Mouse (Mus musculus) yolk sac, embryonic 10.5 days (tissue): ENCODE results near the gene Alg9.
"Not testable (repeated sequence)": the region's sequence is repeated elsewhere in the genome, so short reads cannot be mapped to it uniquely, and the experiment has no call there.

ENCODE experiments used
- DNase-seq: peaks from one replicate; pipeline ENCODE4 v3.0.0-alpha.2; 2017; ENCODE audit warnings: low spot score

Alg9 gene

DNA sequence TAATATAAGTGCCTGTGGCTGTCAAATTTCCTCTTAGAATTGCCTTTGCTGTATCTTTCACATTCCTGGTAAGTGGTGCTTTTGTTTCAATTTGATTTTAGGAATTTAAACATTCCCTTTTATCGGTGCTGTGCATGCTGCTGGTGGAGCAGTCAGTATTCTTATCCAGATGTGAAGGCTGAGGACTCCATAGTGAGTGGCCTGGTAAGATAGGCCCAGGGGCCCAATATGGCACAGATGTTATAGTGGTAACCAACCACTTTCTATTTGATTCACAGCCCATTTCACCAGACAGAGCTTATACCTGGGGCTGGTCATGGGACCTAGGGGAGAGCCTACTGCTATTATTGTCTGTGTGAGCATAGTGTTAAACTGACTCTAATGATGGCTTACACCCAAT, 41.7 kb downstream of the Alg9 start:
- no peak for DNase-seq

DNA sequence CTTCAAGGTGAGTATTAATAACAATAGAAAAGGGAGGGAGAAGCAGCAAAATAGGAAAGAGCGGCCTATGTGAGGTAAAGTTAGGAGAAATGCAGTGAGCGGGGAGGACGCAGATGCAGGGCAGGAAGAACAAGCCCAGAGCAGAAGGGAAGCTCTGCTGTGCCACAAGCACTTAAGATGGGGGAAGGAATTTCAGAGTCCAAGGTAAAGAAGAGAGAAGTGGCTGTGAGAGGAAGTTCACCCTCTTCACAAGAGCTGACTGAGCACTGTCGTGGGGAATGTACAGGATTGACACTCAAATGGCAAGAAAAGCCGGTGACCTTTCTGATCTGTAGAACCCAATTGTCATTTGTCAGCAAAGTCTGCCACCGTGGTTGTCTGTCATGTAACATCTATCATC, 43.2 kb downstream of the Alg9 start:
- no peak for DNase-seq

GRCm38 (mm10) chr9:50819716-50820115, 44.9 kb downstream of the Alg9 start:
- no peak for DNase-seq

GRCm38 (mm10) chr9:50821651-50822050, 46.8 kb downstream of the Alg9 start:
- DNase-seq = no peak

GRCm38 (mm10) chr9:50822216-50822615, 47.4 kb downstream of the Alg9 start:
- no peak for DNase-seq

GRCm38 (mm10) chr9:50823779-50824453, 49.1 kb downstream of the Alg9 start:
- DNase-seq = no peak

GRCm38 (mm10) chr9:50831514-50831913, 56.7 kb downstream of the Alg9 start:
- no peak for DNase-seq

- DNase-seq = no peak
Observed at GRCm38 (mm10) chr9:50832162-50832561, 57.3 kb downstream of the Alg9 start.

GRCm38 (mm10) chr9:50832582-50832981, 57.8 kb downstream of the Alg9 start:
- not testable (repeated sequence) for DNase-seq

- DNase-seq = no peak
Observed at GRCm38 (mm10) chr9:50833786-50834185, 59.0 kb downstream of the Alg9 start.

DNA sequence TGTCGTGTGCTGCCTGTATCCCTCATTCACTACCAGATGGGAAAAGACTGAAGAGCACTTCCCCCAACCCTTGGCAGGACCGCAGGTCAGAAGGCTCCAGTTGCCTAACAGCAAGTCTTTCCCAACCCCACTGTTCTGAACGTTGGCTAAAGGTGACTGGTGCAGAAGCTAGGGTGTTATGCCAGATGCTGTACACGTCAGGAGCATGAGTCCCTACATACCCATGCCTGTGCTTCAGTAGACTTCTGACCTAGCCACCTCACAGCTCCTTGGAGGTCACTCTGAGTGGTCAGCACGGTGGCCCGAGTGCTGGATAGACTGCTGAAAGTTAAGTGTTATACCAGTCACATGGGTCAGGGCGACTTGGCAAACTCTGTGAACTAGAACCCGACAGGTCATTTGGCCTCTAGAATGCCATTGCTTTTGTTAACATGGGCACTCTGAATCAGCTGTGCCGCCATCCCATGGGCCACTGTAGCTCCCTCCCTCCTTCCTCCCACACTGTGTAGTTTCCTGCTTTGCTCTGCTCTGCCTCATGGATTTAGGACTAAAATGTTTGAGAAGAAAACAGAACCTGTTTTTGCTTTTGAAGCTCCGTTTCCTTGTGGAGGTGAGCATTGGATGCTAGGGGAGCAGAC, 60.4 kb downstream of the Alg9 start:
- no peak for DNase-seq

- DNase-seq = no peak
Observed at GRCm38 (mm10) chr9:50836097-50836496, 61.3 kb downstream of the Alg9 start.

- no peak for DNase-seq
Observed at GRCm38 (mm10) chr9:50841079-50841789, 66.4 kb downstream of the Alg9 start.

DNA sequence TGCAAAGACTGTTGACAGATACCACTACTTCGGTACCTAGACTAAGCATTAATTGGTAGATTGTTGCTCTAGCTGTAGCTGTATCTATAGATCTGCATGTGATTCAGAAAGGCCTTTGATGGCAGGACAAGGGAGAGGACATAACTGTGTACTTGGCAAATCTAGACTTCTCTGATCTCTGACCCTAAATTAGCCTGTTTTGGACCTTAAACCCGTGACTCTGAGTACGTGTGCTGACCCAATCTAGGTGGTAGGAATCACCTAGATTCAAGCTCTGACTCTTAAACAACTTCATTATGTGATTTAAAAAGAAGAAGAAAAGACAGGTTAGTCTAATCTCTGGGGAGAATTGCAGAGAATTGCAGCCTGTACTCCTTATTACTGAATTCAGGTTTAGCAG, 70.3 kb downstream of the Alg9 start, which contains the start of gene Ppp2r1b:
Gene Ppp2r1b (plus strand): TSS at position 221 of the 400 bp plus-strand sequence.
- DNase-seq = no peak

- DNase-seq = no peak
Observed at GRCm38 (mm10) chr9:50845547-50845946, 70.7 kb downstream of the Alg9 start.

- DNase-seq = no peak
Observed at GRCm38 (mm10) chr9:50847133-50847532, 72.3 kb downstream of the Alg9 start.

DNA sequence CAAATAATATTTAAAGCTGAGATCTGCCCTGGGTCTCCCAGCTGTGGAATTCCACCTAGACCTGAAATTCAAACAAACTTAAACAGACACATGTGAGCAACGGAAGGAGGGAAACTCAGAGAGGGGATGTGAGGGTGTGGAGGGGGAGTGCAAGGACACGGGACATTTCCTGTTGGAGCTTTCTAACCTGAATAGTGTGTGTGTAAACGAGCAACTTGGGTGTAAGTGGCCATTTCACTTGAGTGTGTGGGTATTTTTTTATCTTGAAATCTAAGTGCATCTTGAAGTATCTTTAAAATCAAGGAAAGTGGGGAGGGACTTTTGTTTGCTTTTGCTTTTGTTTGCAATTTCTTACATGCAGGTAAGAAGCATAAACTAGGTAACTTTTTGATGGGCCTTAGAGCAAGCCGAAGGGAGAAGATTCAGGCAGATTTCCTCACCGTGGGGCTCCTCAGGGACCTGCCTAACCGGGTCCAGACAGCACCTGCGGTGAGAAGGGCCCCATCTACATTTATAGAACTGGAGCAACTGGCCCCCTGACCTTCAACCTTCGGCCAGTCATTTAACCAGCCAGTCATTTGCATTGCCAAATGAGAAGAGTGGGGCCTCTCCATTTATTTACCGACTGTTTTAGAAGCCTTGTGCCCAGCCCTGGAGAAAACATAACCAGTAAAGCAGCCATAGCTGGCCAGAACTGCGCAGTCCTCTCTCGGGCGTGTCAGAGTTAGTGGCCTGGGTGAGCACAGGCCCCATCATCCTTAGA, 73.0 kb downstream of the Alg9 start:
- DNase-seq = peak; percentile 47

DNA sequence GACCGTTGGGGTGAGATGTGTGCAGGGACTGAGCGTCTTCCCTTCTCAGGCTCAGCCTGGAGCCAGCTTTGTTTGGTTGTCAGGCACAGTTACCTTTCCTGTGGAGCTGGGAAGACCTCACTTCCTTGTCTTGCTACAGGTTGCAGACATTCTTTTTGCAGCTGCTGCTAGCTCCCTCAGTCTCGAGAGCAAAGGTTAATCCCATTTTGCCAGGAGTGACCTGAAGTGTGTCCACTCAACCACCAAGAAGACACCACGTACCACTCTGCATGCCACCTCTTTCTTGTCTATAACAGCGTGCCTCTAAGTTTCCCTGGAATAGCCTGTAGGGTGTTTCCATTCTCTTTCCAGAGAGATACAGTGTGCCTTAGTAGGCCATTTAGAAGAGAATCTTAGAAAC, 74.0 kb downstream of the Alg9 start:
- DNase-seq = peak; percentile 44

- peak; percentile 80 for DNase-seq
Observed at GRCm38 (mm10) chr9:50849249-50849648, 74.4 kb downstream of the Alg9 start.

GRCm38 (mm10) chr9:50849755-50850154, 74.9 kb downstream of the Alg9 start:
- no peak for DNase-seq

GRCm38 (mm10) chr9:50850271-50850670, 75.5 kb downstream of the Alg9 start:
- DNase-seq = no peak

DNA sequence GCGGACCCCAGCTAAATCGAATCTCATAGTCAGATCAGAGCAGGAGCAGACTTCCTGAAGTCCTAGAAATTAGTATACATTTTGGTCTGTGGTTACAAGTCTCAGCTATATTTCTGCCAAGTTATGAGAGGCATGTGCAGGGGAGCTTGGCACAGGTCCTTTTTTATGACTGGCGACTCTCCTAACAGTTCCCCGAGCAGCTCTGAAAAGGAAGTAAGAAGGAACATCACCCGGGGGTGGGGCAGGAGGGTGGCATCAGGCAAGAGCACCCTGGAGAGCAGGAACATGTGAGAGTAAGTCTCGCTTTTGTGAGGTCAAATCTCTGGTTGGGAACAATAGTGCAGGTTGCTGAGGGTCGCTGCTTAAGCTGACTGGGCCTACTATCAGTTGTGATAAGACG, 75.9 kb downstream of the Alg9 start:
- DNase-seq = no peak
